Mouse (Mus musculus): ENCODE data around the gene Gpr3. TPM values are rescaled to one million over a fixed set of nuclear protein-coding genes. Genes with fewer than 3 reads are reported as not detected.

The Gpr3 gene
- polyA plus RNA-seq, 1 experiment from 2014 or later: not detected

DNA sequence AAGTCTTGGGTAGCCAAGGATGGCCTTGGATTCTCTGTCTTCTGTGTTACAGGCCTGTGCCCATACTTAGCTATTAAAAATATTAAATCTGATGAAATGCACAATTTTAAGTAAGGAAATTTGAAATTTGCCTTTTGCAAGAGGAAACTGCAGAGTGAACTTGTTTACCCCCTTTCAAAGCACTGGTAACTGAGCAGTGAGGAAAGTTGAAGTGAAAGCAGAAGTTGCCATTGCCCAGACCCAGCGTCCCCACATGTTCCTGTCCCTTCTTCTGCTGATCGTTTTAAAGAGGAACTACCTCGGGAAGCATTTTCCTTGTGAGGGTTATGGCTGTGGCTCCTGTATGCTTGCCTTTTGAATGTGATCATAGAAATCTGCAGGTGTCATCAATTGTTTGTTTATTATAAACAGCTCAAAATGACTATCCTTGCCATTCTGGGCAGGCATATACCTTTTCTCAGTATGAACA, 42.2 kb downstream of the Gpr3 start:
- no peaks in the 10 kb centered on the region for H3K9me3 ChIP-seq (replicated peaks)
- H3K27me3 ChIP-seq: no peaks in the 10 kb centered on the region
- WGBS (ENCODE audit: insufficient replicate concordance): 25% methylated on average over 3 of the region's 3 CpGs
- H3K36me3 ChIP-seq (replicated peaks): peaks cover 1% of the 10 kb centered on the region; the same call in 1 of the 2 replicates
- no peak overlapping the region for H3K4me3 ChIP-seq (replicated peaks)
- peaks cover 59% of the 10 kb centered on the region for H3K4me1 ChIP-seq (replicated peaks)
- peak overlapping the region; percentile 77 for H3K27ac ChIP-seq (replicated peaks)
- no peak overlapping the region for H3K9ac ChIP-seq
- H3K4me2 ChIP-seq: peak overlapping the region; percentile 25; the same call in 1 of the 2 replicates
- ATAC-seq (ENCODE audit: insufficient read depth): no peak

DNA sequence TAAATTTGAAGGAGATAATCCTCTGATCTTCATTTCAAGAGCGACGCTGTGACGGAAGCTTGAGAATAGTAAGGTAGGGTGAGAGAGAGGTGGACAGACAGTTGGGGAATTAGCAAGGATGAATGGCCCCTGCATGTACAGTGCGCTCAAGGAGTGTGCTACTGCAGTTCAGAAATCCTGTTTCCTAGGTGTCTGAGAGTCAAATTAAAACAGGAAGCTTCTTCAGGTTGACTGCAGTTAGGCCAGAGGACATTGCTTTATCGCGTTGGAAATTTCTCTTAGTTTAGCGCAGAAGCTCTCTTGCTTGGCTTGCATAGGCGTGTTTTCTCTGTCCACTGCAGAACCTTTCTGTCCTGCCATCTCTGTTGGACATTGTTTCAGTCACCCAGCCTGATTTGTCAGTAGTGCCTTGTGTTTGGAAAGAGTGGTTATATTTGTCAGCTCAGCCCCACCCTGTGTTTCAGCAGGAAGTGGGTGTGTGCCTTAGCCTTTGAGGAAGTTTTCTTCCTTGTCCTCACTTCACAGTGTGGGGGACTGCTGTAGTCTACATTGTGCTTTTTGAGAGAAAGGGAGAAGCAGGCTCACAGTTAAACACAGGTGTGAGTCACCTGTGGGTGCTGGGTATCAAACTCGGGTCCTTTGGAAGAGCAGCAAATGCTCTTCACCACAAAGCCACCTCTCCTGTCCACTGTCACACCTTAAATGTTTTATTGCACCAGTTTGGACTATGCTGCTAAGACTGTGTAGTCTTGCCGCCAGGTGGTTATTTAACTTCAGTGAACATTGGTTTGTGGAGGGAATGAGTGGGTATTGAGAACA, 42.9 kb downstream of the Gpr3 start:
- no peaks in the 10 kb centered on the region for H3K27me3 ChIP-seq
- H3K27ac ChIP-seq (replicated peaks): peak overlapping the region; percentile 77
- no peak overlapping the region for H3K4me3 ChIP-seq (replicated peaks)
- H3K36me3 ChIP-seq (replicated peaks): peaks cover 3% of the 10 kb centered on the region; the same call in 1 of the 2 replicates
- H3K9ac ChIP-seq: no peak overlapping the region
- peak; percentile 42; the same call in 1 of the 2 replicates for ATAC-seq (ENCODE audit: insufficient read depth)
- H3K4me2 ChIP-seq: peak overlapping the region; percentile 30
- 31% methylated on average over 10 of the region's 10 CpGs for WGBS (ENCODE audit: insufficient replicate concordance)
- H3K9me3 ChIP-seq (replicated peaks): no peaks in the 10 kb centered on the region
- peaks cover 56% of the 10 kb centered on the region for H3K4me1 ChIP-seq (replicated peaks)

GRCm38 (mm10) chr4:133166773-133167172, 45.6 kb downstream of the Gpr3 start:
- Histone ChIP-seq H3K4me1 (replicated peaks) (peaks cover 38% of the 10 kb centered on the region), H3K9me3 (replicated peaks) (no peaks in the 10 kb centered on the region), H3K36me3 (replicated peaks) (peaks cover 3% of the 10 kb centered on the region; the same call in 1 of the 2 replicates), H3K4me2 (no peak overlapping the region), H3K4me3 (replicated peaks) (no peak overlapping the region), H3K9ac (no peak overlapping the region), H3K27me3 (no peaks in the 10 kb centered on the region), H3K27ac (replicated peaks) (no peak overlapping the region)
- WGBS (ENCODE audit: insufficient replicate concordance): 82% methylated on average over 9 of the region's 9 CpGs
- ATAC-seq (ENCODE audit: insufficient read depth): no peak

- ATAC-seq (ENCODE audit: insufficient read depth): no peak
- Histone ChIP-seq H3K27me3 (no peaks in the 10 kb centered on the region), H3K36me3 (replicated peaks) (peaks cover 11% of the 10 kb centered on the region), H3K27ac (replicated peaks) (no peak overlapping the region), H3K4me1 (replicated peaks) (peaks cover 26% of the 10 kb centered on the region), H3K4me2 (no peak overlapping the region), H3K9me3 (replicated peaks) (no peaks in the 10 kb centered on the region), H3K4me3 (replicated peaks) (no peak overlapping the region), H3K9ac (no peak overlapping the region)
- WGBS (ENCODE audit: insufficient replicate concordance): 60% methylated on average over 6 of the region's 6 CpGs
Observed at GRCm38 (mm10) chr4:133162196-133162595, 50.1 kb downstream of the Gpr3 start.

- Histone ChIP-seq H3K36me3 (replicated peaks) (peaks cover 11% of the 10 kb centered on the region), H3K4me3 (replicated peaks) (no peak overlapping the region), H3K27me3 (no peaks in the 10 kb centered on the region), H3K9me3 (replicated peaks) (no peaks in the 10 kb centered on the region), H3K4me1 (replicated peaks) (peaks cover 25% of the 10 kb centered on the region), H3K9ac (no peak overlapping the region), H3K27ac (replicated peaks) (no peak overlapping the region), H3K4me2 (no peak overlapping the region)
- WGBS (ENCODE audit: insufficient replicate concordance): 71% methylated on average over 4 of the region's 4 CpGs
- ATAC-seq (ENCODE audit: insufficient read depth): no peak
Observed at GRCm38 (mm10) chr4:133160821-133161220, 51.5 kb downstream of the Gpr3 start.

DNA sequence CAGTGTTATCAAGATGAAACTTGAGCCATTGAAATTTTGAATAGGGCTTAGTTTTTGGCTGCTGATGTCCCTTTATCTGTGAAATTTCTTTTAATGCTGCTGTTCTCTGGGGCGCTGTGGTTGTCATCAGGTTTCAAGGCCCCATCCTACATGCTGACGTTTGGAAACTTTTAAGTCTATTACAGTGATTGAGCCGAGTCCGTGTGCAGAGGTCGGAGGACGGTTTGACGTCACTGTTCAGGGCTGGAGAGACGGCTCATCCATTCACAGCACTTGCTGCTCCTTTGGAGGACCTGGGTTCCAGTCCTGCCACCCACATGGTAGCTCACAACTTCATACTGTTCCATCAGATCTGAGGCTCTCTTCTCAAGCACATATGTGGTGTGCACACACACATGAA, 52.1 kb downstream of the Gpr3 start:
- no peak for ATAC-seq (ENCODE audit: insufficient read depth)
- 79% methylated on average over 8 of the region's 8 CpGs for WGBS (ENCODE audit: insufficient replicate concordance)
- Histone ChIP-seq H3K36me3 (replicated peaks) (peaks cover 11% of the 10 kb centered on the region), H3K9me3 (replicated peaks) (no peaks in the 10 kb centered on the region), H3K4me1 (replicated peaks) (peaks cover 26% of the 10 kb centered on the region), H3K4me2 (no peak overlapping the region), H3K9ac (no peak overlapping the region), H3K27me3 (no peaks in the 10 kb centered on the region), H3K4me3 (replicated peaks) (no peak overlapping the region), H3K27ac (replicated peaks) (no peak overlapping the region)

DNA sequence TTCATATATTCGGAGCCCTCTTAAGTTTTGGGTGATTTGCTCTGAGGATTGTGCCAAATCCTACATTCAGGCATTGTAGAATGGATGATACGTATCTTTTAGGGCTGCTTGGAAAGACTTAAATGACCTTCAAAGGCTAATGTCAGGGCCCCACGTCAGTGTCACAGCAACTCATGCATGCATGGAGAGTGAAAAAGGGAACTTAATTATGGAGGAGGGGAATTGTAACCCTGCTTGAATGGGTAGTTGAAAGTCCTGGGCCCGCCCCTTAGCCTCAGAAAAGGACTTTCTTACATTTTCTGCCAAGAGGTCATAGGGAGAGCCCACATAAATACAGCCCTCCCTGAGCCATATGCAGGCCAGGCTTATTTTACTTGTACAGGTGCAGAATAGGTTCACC, 52.7 kb downstream of the Gpr3 start:
- H3K9ac ChIP-seq: no peak overlapping the region
- H3K27me3 ChIP-seq: no peaks in the 10 kb centered on the region
- no peak overlapping the region for H3K4me3 ChIP-seq (replicated peaks)
- peaks cover 29% of the 10 kb centered on the region for H3K4me1 ChIP-seq (replicated peaks)
- H3K36me3 ChIP-seq (replicated peaks): peaks cover 8% of the 10 kb centered on the region
- no peak for ATAC-seq (ENCODE audit: insufficient read depth)
- H3K9me3 ChIP-seq (replicated peaks): no peaks in the 10 kb centered on the region
- H3K4me2 ChIP-seq: no peak overlapping the region
- WGBS (ENCODE audit: insufficient replicate concordance): 66% methylated on average over 4 of the region's 4 CpGs
- no peak overlapping the region for H3K27ac ChIP-seq (replicated peaks)

Small RNA genes lying within 50 kb of the gene (microRNA-seq; reads per million reads assigned to microRNA genes)
- gene Mir7017: 2.0 reads per million

Other genes starting within 250 kb of the Gpr3 start
- 2.7 and 2.8 TPM in 2 replicates for gene Fgr, start 238.4 kb downstream of the Gpr3 start, polyA plus RNA-seq (2015; fragmentation: Nextera tagmentation; extraction: Ambion mirVana)
- gene Ahdc1, start 201.3 kb downstream of the Gpr3 start, polyA plus RNA-seq (2015; fragmentation: Nextera tagmentation; extraction: Ambion mirVana): 1.1 and 1.3 TPM in 2 replicates
- 44.0 and 52.0 TPM in 2 replicates for gene Wasf2, start 82.0 kb downstream of the Gpr3 start, polyA plus RNA-seq (2015; fragmentation: Nextera tagmentation; extraction: Ambion mirVana)
- gene Cd164l2, start 405 bp downstream of the Gpr3 start, polyA plus RNA-seq (2015; fragmentation: Nextera tagmentation; extraction: Ambion mirVana): not detected in 2 replicates
- gene Map3k6, start 28.3 kb upstream of the Gpr3 start, polyA plus RNA-seq (2015; fragmentation: Nextera tagmentation; extraction: Ambion mirVana): 2.0 and 2.9 TPM in 2 replicates
- gene Sytl1, start 50.6 kb upstream of the Gpr3 start, polyA plus RNA-seq (2015; fragmentation: Nextera tagmentation; extraction: Ambion mirVana): 0.92 and 1.0 TPM in 2 replicates
- gene Tmem222, start 65.3 kb upstream of the Gpr3 start, polyA plus RNA-seq (2015; fragmentation: Nextera tagmentation; extraction: Ambion mirVana): 35.8 and 42.3 TPM in 2 replicates
- 8.1 and 8.5 TPM in 2 replicates for gene Wdtc1, start 140.9 kb upstream of the Gpr3 start, polyA plus RNA-seq (2015; fragmentation: Nextera tagmentation; extraction: Ambion mirVana)
- 2.9 and 3.0 TPM in 2 replicates for gene Slc9a1, start 157.2 kb upstream of the Gpr3 start, polyA plus RNA-seq (2015; fragmentation: Nextera tagmentation; extraction: Ambion mirVana)